Mouse (Mus musculus): ENCODE measurements around the gene Tbc1d1.

DNA sequence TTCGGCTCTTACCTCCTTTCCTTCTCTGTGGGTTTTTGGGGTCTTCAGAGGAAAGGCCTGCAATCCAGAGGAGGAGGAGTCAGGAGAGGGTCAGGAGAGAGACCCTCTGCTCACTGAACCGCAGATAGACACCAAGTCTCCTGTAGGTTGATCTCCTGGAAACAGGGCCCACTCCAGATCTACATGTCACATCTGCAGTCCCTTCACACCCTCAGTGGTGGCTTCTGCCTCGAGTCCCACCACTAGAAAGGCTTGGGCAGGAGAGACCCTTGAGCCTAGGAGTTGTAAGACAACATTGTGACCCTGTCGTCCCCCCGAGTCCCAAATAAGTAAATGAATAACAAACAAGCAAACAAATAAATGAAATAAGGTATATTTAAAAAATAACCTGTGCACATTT lies 223.7 kb downstream of the Tbc1d1 start:
- no peak for TF ChIP-seq ZNF384 (IDR thresholded peaks at IDR 0.05; ENCODE audit: low read depth, low read length)
- no peak for TF ChIP-seq MAFK (IDR thresholded peaks at IDR 0.05; ENCODE audit: insufficient read depth, low read depth, low read length)
- TF ChIP-seq CHD2 (IDR thresholded peaks at IDR 0.05; ENCODE audit: low read depth, low read length) = no peak

Data from ES-E14 (cell line).